Mouse (Mus musculus) thymus, postnatal 25 days (tissue): Measurements from ENCODE around the gene Prkce.

Experiments
- DNase-seq: peaks from one replicate; pipeline ENCODE4 v3.0.0; 2022

The Prkce gene

DNA sequence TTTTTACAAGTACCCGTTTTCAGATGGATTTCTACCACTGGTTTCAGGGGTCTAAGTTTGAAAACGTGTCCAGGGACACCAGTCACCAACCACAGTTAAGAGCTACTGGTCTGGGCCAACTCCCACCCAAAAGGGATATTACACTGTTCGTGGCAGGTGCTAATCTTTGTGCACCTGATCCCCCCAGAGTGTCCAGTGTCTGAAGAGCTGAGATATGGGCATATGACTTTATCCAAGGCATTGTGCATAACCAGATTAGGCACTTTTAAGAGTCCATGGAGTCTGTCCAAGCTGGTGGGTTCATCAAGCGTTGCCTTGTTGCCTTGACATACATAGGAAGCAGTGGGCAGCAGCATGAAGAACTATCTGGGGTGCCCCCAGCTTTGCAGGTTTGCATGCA is 254.4 kb downstream of the Prkce start:
- no peak for DNase-seq

DNA sequence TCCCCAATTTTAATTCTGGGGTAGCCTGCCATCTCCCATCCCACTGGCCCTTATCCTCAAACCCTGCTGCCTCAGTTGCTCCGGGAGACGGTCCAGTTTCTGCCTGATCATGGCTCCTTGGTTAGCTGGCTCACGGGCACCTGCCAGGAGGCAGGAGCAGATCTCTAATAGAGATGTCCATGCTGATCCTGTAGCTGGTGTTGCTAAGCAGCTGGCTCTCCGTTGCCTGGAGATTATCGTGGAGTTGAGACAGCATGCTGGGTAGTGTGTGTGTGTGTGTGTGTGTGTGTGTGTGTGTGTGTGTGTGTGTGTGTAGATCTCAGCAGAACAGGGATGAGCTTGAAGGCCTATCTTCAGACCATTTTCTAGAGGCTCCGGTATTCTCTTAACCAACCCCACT is 262.3 kb downstream of the Prkce start:
- no peak for DNase-seq

DNA sequence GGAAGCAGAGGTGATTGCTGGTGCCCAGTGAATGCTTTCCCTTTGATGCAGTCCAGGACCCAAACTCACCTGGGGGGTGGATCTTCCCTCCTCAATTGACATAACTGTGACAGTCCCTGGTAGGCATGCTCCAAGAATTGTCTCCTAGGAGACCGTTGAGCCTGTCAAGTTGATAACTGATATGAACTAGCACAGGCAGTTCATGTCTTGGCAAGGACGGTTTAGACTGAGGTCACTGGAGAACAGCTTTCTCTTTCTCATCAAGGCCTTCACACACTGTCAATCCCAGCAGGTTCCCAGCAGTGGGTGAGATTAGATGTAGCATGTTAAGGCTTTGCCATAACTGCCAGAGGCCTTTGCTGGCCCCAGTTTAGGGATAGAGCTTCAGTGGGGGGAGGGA is 265.5 kb downstream of the Prkce start:
- DNase-seq: no peak

DNA sequence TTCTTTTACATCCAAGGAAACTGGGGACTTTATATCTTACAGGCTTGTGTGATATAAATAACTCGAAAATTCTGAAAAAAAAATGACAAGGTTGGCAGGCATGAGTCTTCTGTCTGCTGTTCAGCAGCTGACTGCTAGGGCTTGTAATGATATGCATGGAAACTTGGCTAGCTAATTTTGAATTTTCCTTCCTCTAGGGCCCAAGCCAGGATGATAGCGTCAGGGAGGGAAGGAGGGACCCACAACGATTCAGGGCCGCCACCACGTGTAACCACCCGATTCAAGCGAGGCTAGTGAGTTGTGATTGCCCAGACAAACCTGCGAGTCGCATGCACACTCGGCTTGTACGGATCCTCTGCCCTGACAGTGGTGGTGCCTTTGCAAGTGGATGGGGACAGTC is 266.2 kb downstream of the Prkce start:
- no peak for DNase-seq

DNA sequence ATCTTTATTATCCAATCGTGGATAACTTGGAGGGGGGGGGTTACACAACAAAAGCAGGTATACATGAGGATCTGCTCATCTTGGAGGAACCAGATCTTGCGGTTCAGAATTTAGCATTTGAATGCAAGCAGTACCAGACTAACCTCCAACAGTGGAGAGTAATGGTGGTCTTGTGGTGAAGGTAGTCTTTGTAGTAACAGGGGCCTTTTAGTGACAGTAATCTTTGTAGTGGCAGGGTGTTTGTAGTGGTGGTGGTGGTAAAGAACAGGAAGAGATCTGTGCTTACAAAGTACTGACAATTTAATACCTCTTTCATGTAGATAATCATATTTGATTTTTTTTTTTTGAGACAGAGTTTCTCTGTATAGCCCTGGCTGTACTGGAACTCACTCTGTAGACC is 267.2 kb downstream of the Prkce start:
- no peak for DNase-seq

DNA sequence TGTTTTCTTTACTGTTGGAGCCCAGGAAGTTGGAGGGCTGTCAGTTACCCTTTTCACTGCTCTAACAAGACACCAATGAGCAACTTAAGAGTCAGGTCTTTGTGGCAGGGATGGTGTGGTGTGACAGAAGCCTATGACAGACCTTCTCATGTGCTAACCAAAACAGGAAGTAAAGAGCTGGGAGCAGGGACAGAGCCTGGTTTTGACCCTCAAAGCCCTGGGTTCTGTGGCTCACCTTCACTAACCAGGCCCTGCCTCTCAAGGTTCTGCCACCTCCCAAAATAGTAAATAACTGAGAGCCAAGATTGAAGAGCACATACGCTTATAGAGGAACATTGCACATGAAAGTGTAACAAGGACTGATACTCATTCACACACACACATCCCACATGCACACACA is 268.0 kb downstream of the Prkce start:
- DNase-seq: no peak

DNA sequence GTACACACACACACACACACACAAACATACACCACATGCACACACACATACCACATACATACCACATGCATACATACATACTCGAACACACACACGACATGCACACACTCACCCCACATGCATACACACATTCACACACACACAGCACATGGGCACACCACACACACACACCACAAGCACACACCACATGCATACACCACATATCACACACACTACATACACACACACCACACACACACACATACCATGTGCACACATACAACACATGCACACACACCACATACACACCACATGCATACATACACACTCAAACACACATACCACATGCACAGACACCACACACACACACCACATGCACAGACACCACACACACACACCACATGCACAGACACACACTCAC is 268.4 kb downstream of the Prkce start:
- no peak for DNase-seq

DNA sequence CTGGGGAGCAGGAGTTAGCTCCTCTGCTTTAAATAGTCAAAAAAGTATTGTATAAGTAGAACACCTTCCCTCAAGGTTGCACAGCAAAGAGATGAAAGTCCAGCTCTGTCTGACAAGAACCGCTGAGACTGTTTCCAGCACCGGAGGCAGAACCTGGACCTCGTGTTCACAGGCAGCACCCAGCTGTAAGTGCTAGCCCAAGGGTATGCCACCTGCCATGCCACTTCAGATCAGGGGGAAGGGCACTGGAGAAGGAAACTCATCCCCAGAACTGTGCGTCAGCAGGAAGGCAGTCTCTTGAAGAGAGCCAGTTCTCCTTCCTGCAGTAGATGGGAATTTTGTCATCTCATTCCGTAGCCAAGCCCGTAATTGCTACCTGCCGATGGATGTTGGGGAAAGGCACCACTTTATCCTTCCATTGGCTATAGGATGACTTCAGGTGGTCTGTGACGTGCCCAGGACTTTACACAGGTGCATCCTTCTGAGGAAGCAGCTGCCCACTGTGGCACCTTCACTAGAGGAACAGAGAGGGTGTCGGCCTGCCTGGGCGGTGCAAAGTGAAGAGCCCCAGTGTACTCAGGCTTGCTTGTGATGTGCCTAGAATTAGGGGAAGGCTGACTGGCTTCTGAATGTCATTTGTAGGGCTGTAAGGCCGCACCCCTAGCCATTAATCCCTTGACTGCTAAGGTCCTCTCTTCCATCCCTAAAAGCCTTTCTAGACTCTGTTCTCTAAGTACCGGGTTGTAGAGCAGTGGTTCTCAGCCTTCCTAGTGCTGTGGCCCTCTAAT is 269.2 kb downstream of the Prkce start:
- DNase-seq: peak; percentile 35

DNA sequence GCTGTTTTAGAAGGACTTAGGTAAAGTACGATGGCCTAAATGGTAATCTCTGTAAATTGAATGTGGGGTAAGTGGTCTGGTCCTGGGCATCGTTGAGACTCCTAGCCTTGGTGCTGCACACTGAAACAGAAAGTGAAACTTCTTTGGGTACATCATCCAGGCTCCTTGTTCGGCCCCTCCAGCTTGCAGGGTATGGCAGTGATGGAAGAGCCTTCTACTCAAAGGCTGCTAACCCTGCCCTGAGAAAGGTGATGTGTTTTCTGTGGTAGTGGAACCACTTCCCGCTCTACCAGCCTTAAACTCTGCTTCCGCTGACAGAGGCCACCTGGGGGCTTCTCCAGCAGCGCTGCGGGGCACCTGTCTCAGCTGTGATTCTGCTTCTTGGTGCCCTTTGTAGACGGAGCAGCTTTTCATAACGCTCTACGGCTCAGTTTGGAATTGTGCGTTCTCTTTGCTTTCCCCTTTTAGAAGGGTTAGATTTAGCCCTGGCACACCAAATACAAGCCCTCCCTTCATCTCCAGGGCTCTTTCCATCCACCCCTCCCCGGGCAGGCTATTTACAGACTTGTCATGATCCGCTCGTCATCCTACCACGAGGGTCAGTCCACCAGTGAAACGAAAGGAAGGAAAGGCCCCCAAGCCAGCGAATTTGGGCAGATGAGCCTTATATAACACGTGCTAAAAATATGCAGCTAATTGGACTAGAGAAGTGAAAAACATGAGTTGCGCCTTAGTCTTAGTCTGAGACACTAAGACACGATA is 270.1 kb downstream of the Prkce start:
- DNase-seq: peak; percentile 80

DNA sequence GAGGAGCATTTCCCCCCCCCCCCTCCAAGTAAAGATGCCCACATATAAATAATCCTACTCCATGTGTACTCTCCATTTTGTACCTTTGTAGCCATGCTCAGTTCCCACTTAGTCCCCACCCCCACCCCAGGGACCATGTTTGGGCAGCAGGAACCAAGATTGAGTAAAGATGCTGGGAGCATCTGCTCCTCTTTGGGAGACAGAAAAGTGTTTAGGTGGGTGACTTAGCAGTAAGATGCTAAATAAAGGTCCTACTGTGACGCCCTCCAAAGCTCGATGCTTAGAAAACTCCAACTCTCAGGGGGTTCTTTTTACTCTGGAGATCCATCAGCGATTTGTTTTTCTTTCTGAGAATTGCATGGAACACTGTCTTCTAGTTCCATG is 270.7 kb downstream of the Prkce start:
- no peak for DNase-seq

DNA sequence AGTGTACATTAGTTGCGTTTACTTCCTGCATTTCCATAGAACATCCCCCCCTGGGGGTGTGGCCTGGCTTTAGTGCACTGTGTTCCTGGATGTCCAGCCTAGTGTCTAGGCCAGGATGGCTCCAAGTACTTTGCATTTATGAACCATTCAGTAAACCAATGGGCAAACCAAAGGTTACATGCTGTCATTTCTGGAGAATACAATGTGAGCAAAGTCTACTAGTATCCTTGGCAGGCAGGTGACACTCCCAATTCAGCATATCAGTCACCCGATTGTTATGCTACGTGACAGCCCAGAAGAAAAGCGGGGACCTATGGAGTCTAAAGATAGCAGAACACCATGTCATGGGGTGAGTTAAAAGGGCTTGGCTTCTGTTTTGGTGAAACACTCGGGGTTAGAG is 271.2 kb downstream of the Prkce start:
- DNase-seq: no peak

DNA sequence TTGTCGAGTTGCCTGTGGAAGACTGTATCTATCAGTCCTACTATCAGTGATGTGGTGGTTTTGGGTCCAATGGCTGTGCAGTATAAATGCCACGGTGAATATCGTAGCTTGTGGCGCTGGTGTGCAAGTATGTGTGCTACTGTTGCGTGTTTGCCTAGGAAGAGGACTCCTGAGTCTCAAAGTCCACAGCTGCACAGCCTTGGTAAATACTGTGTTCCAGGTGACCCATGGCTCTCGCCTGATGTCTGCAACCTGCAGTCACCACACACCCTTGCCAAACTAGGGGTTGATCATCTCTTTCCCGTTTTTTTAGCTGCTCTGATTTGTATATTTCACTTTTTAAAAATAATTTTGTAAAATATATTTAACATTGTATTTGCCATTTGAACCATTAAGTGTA is 273.5 kb downstream of the Prkce start:
- DNase-seq: no peak

DNA sequence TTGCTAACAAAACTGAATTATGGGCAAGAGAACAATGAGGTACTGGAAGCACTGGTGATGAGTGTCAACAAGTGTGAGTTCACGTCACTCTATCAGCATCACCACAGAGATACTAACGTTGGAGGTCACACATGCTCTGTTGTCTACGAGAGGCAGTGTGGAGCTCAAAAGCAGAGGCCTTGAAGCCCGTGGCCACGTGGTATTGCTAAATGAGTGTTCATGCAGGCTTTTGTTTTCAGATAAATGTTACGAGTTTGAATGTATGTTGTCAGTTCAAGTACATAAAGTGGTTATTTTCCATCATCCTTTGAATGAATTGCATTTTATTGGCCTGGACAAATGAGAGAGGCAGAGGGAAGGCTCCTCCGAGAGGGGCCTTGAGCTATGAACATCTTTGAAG is 276.3 kb downstream of the Prkce start:
- DNase-seq: no peak

DNA sequence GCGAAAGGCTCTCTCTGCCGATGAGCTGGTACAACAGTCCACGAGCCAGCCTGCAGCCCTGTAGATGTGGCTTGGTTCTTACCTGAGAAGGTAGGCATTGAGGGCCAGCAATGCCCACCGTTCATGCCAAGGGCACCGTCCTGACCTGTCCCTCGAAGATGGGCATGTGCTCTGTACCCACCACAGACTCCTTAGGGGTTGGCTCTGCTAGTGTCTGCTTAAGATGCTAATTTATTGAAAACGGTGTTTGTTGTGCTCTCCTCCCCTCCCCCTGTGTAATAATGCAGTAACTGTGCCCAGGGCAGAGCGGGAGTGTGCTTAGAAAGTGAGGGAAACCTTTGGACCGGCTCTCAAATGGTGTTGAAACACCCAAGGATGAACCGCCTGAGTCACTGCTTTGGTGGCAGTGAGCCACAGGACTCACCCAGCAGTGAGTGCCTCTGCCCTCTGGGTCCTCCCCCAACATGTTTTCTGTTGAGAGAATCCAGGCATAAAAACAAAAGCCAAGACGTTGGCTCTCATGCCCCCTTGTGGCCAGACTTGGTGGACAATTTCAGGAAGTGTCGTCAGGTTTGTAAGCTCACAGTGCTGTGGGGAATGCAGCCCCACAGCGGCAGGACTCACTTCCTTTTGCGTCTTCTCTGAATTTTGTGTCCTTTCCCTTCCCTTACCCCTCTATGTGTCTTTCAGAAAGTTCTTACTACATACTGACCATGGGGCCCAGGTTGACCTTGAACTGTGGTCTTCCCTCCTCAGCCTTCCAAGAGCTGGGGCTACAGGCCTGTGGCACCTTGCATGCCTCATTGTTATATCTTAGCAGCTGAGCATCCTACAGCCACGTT is 277.2 kb downstream of the Prkce start:
- peak; percentile 97 for DNase-seq

DNA sequence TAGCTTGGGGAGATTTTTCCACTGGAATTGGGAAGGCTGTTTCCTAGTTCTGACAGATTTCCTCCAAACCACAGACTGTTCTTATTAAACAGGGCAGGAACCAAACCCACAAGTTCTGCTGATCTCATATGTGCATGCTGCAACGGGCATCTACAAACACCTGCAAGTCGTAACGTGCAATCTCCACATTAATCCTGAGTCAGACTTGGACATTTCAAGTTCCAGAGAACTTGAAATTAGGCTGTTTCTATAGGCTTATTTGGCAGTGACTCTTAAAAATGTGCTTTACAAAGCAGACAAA is 277.8 kb downstream of the Prkce start:
- no peak for DNase-seq

DNA sequence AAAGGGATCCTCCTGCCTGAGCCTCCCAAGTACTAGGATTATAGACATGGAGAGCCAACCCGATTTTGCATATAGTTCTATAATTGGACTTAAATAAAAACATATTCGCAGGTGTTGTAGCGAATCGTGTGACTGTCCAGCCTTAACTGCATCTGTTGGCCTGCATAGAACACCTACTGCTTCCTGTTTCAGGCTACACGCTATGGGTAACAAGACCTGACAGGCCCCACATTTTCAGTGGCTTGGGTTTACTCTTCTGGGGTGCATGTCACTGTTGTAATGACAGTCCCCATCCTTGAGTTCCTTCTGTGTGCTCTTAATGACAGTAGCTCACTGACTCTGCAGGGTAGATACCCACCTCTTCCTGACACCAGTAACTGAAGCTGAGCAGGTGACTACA is 278.3 kb downstream of the Prkce start:
- DNase-seq: no peak

DNA sequence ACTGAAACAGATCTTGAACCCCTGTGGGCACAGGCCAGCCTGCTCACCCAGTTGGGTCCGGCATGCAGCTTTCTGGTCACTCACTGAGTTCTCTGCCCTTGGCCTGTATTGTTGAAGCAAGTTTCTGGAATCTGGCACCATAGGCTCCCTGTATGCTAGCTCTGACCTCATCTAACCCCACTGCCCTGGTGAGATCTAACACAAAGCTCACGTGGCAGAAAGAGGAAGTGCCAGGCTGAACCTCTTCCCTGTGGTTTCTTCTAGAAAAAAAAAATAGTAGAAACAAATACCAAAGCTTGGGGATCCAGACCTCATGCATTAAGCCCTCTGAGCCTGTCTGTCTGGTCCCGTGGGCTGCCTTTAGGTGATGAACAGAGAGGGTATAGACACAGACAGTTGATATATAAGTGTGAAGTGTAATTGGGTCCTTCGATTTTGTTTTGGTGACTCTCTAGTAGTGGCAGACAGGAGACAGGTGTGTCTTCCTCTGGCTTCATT is 279.6 kb downstream of the Prkce start:
- peak; percentile 40 for DNase-seq

DNA sequence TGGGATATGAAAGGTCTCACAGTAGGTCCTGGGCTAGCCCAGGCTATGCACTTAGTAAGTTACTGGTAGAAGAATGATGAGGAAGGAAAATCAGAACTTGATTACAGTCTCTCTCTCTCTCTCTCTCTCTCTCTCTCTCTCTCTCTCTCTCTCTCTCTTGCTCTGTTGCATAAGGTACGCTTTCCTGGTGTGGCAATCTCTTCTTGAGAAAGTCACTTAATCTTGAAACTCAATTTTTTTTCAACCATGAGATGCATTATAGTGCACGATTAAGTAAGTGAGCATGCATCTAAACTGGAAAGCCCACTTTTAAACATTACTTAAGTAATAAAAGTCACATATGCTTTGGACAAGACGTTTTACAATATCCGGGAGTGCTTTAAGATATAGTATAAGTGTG is 285.3 kb downstream of the Prkce start:
- no peak for DNase-seq

DNA sequence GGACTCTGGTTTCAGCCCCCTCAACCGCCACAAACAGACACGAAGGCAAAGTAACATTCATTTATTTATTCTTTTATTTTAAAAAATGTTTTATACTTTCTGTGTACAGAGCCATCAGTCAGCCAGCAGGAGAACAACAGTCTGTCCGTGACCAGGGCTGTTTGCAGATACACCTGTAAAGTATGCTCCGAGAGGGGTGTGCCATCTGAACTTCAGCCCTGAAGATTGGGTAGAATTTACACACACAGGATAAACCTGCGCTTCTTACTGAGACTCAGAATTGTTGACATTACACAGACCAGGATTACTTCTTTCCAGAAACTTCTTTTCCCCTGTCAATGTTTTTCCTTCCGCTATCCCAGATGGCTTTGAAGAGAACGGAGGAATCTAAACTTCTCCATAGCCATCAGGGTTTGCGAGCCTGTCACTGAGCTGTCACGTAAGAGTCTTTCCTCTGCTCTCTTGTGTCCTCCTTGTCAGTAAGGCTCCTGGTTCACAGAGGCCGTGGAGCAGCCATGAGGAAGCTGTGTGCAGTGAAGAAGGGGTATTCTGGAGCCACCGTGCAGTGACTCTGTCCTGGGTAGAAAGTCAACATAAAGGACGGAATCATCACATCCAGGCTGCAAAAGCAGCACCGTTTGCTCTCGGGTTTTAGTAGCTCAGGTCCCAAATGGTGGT is 286.2 kb downstream of the Prkce start:
- no peak for DNase-seq

DNA sequence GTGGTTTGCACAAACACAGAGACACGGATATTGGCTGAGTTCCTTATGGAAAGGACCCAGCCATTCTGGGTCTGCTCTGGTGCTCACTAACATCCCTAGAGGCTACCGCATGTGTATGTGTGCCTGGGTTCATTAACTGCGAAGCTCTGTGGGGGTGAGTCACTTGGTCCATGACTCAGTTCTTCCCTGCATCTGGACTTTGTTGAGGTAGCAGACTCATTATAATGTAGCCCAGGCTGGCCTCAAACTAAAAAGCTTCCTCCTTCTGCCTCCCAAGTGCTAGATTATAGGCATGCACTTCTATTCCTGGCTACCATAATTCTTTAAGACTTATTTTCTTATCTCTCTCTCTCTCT is 286.7 kb downstream of the Prkce start:
- no peak for DNase-seq

DNA sequence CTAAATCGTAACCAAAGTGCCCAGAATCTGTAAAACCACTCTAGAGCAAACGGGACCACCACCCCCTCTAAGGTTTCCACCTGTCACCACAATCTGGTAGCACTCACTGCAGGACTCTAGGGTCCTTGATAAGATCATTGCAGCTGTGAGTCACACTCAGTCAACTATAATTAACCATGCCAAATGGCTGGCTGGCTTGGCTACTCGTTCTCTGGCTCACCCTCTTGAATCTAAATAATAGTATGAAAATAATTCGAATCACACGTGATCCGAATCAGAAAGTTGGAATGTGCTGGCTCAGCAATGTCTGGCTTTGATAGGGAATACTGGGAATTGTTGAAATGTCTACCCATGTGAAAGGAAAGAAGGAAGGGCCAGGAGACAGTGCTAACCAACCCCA is 288.9 kb downstream of the Prkce start:
- DNase-seq: no peak

DNA sequence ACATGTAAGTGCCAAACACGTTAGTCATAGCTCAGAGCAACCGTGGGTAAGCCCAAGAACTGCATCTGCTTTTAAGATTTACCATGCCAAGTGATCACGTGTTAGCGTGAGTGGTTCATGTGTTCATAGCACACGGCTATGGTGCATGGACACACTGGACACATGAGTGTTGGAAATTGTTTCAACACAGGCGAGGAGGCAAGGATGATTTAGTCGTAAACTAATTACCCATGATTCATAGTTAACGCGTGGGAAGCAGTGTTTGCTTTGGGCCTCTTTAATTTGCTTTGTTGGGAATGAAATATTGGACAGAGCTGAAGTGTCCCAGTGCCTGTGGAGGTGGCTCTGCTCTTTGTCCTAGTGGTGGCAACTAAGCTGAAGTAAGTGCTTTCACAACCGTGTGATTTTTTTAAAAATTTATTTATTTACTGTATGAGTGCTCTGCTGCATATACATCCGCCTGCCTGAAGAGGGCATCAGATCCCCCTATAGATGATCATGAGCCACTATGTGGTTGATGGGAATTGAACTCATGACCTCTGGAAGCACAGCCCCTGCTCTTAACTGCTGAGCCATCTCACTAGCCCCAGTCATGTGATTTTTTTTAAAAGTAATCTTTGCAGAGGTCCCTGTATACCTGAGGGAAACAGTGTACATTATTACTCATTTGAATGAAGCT is 290.9 kb downstream of the Prkce start:
- no peak for DNase-seq
